Mouse (Mus musculus): Measurements from ENCODE around the gene Lrrc3.
"Not testable (repeated sequence)": the region's sequence is repeated elsewhere in the genome, so short reads cannot be mapped to it uniquely, and the experiment has no call there.

GRCm38 (mm10) chr10:77950468-77950867 is 48.1 kb upstream of the Lrrc3 start:
- TF ChIP-seq CTCF (IDR thresholded peaks at IDR 0.05; ENCODE audit: borderline replicate concordance, extremely low read depth, insufficient read depth, insufficient read length); POLR2A (IDR thresholded peaks at IDR 0.05; ENCODE audit: borderline replicate concordance, extremely low read depth, insufficient read depth, insufficient read length, poor library complexity, severe bottlenecking): not testable (repeated sequence)

Data from brain, embryonic 14.5 days (tissue).